Mouse (Mus musculus) CD4-positive, CD25-positive, alpha-beta regulatory T cell, adult 4 months (primary cell): Measurements from ENCODE around the gene Pycr1. TPM values are rescaled to one million over a fixed set of nuclear protein-coding genes. Genes with fewer than 3 reads are reported as not detected.
A peak's percentile ranks its signal among the peaks of the same experiment; 100 is the strongest.

Source experiments
- ATAC-seq: one replicate; pipeline ENCODE4 v1.8.0; 2017
- polyA plus RNA-seq, 2 experiments: library from polyadenylated mRNA; unstranded; fragments of 100-300 nt; shearing (Covaris generic); gene quantifications; one replicate each; pipeline ENCODE4 v1.2.1; 2017

The Pycr1 gene
- polyA plus RNA-seq, 2 experiments from 2014 or later: 1.5 to 1.8 TPM

DNA sequence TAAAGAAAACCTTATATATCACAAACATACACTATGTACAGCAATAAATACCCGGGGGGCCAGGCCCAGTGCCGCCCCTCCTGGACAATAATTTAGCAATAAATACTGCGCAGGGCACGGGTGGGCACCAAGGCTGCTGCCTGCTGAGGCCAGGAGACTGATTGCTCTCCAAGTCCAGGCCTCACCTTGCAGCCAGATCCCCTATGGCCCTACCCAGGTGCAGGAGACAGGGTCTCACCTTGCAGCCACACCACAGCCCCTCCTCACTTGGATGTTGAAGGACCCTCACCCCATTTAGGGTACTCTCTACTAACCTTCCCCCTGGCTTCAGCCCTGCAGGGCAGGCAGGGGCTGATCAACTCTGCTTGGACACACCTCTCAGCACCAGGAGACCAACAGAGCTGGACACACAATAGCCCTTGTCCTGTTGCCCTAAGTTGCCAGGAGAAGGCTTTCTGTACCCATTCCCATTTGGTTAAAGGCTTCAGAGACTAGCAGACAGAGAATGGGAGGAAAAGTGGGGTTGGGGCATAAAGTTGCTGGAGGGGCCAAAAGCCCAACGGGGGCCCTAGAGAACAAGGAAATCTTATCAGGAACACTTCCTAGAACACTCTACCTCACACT, 18.3 kb downstream of the Pycr1 start, which contains the start of gene Sirt7:
Gene Sirt7 (minus strand): TSS at position 89 of the 624 bp plus-strand sequence.
- no peak for ATAC-seq

DNA sequence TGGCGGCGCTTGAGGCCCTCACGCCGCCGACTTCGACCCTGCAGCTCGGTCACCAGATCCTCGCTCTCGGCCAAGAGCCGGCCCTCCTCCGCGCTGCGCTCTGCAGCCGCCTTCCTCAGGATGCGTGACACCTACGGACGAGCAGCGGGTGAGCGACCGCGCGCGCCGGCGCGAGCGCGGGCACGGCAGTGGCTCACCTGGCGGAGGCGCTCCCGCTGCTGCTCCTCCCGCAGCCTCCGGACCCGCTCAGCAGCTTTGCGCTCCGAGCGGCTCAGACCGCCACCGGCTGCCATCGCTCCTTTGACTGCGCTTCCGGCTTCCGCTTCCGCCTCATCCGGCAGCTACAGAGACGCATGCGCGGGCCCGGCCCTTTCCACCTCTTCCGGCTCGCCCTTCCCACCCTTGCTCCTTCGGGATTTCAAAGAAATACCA, 18.9 kb downstream of the Pycr1 start:
- peak; percentile 69 for ATAC-seq

DNA sequence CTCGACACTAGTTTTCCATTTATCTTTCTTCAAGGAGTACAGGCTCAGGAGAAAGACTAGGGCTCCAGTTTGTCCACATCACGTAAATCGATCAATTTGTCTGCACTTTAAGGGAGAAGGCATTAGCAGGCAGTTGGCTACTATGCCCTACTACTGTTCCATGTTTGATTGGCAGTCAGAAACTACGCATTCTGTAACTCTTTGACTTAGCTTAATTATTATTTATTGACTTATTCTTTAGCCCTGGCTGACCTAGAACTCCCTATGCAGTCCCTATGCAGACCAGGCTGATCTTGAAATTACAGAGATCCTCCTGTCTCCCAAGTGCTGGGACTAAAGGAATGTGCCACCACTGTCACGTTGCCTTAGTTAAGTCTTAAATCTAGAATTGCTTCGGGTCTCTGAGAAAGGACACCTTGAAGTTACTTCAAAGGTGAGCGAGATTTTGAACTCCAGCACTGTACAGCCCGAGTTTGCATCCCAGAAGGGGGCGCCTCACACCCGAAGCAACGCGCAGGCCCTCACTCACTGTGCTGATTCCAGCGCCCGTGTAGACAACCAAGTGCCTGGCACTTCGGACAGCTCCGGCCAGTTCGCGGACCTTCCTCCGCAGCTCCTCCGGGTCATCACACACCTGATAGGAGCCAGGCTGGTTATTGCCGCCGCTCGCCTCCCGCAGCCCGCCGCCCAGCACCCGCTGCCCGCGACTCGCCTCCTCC, 19.4 kb downstream of the Pycr1 start:
- ATAC-seq: peak; percentile 46

DNA sequence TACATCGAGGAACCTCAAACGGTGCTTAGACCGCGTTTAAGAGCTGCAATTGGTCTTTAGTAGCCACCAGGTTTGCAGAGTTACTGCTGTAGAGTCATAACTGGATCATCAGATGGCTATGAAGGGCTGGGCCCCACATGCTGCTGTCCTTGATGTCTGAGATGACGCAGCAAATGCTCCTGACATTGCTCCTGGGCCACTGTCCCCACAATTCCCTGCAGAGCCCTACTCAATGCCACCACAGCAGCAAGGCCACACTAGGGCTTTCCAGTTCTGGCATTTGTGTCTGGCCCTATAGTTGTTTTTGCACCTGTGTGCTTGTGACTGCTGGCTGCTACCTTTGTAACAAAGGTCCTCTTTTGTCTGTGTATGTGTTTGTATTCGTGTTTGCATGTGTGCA, 20.8 kb downstream of the Pycr1 start:
- ATAC-seq: no peak

DNA sequence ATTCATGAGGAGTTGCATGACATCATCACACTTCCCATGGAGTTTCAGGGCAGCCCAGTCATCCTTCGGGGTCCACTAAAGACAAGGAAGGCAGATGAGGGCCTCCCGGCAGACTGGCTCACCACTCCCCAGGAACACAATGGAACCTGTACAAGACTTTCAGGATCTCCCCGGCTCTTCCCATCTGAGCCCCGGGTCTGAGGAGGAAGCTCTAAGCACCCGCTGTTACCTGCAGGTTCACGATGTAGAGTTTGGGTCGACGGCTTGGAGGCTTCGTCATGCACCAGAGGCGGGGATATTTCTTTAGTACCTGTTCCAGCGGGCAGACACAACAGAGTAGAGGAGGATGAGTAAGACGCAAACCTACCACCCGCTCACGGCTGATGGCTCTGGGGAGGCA, 23.4 kb downstream of the Pycr1 start:
- ATAC-seq: no peak

DNA sequence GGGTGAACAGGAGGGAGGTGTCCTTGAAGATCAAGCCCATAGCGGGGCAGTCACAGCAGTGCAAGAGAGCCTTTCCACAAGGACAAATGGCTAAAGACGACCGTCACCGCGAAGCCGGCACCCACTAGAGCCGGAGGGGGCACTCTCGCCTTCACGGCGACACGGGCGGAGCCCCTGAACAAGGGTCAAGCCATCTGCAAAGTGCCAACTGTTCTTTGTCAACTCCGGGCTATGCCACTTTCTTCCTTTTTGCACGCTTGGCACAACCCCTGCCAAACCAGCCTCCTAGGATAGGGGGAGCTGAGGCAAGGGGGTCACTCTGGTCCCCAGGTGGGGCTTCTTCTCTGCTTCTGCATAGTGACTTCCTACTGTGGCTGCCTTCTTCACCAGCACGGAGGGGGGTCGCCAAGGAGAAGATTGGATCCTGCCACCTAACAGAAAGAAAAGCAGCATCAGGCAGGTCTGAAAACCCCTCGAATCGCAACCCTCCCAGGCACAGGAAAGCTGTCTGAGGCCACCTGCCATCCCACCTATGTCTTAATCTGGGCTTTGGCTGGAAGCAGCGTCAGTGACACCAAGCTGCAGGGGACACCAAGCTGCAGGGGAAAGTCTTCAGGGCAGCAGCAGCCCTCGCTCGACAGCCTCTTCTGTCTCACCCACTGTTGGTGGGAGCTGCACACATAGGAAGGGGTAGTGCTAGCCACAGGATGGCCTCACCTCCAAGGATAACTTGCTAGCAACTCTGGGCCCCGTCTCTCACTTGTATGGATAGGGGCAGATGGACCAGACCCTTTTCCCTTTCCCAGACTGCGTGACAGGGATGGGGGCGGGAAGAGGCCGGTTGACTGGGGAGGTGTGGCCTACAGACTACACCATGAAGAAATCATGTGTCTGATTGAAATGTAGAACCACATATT, 24.7 kb downstream of the Pycr1 start:
- ATAC-seq: no peak

DNA sequence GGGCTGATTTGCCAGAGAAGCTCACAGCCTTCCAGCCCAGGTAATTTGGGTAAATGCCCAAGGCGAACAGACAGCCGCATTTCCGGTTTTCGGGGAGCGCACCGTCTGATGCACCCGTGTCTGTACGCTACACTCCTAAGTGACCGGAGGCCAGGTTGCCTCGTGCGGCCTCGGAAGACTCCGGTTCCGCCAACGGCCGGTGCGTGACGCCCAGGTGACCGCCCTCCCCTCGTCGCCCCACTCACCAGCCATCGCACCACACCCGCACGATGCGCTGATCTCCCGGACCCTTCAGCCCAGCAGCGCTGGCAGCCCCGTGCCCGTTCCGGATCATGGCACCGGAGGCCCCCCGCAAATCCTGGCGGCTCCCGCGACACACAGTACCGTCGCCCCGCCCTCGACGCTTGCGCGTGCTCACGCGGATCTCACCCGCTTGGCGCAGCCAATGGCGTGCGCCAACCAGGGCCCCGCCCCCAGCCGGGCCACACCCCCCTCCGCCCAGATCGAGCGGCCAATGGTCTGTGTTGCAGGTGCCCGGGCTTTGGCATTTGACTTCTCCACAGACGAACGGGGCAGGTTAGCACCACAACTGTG, 26.0 kb downstream of the Pycr1 start, which contains the start of gene Pcyt2:
Gene Pcyt2 (minus strand): TSS at position 418 of the 594 bp plus-strand sequence.
- peak; percentile 93 for ATAC-seq

DNA sequence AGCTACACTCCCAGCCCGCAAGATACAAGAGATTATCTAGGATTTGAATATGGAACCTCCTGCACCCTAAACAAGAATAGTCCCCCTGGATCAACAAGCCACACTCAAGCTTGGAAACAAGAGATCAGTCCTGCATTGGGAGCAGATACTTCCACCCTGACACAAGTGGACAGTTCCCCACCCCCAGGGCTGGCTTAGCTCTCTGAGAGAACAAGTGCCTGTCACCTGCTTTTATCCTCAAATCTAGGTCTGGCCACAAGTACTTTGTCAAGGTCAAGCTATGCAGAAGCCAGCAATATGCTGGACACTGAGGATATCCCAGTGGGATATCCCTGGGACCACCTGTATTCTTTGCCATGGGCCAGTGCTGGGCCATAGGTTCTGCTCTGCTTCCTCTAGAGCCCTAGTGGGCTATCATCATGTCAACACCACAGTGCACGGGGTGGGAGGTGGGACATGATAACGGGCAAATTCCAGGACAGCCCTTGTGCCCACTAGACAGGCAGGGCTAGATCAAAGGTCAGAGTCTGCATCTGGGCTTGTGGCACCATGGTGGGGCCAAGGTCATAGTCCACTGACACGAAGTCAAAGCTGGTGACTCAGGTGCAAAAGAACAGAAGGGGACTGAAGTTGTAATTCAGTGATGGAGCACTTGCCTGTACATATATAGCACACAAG, 26.8 kb downstream of the Pycr1 start:
- no peak for ATAC-seq

DNA sequence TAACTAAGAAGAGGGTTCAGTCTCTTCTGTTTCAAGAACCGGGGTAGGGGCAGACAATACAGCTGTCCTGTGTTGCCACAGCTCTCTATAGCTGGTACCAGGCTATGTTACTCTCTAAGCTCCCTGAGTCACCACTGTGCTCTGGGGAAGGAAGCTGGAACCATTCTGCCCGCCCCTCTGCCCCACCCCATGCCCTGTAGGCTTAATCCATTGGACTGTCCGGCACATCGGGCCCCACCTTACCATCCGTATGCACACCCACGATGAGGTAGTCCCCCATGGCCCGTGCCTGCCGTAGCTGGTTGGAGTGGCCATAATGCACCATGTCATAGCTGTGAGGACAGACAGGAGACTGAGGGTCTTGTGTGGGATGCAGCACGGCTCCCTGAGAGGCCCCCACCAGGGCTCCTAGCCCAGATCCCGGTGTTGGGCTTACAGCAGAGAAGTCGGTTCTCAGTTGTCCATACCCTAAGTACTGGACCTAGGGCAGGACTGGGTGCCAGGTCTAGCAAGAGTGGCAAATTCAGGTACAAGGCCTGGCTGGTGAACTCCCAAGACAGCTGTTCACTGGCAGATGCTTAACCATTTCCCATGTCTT, 27.9 kb downstream of the Pycr1 start:
- no peak for ATAC-seq

DNA sequence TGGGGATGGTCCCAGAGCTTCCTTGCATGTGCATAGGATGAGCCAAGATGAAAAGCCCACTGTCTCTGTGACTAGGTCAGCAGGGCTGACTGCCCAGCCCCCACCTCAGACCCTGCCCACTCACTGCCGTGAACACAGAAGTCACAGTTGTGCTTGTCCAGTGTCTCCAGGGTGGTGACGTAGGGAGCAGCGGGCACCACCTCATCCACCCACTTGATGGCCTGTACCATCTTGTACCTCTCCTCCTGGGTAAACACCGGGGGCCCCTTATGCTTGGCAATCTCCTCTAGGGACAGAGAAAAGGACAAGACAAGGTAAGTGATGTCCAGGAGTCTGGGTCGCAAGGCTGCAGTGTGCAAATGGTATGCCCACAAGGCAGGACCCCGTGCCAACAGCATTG, 28.4 kb downstream of the Pycr1 start:
- no peak for ATAC-seq

DNA sequence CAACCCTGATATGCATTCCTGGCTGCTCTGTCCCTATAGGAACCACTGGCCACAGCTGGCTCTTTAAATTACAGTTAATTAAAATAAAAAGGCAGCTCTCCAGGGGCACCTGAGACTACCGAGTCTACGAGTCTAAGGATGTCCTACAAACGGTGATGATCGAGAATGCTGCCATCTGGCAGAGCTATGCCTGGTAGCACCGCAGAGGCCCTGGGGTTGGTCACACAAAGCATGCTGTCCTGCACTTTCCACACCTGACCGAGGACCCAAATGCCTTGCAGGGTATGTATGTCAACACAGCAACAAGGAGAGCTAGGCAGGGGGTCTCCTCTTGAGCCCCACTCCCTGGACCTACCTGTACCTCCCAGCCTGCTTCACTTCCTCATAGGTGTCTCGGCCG, 29.6 kb downstream of the Pycr1 start:
- ATAC-seq: no peak

DNA sequence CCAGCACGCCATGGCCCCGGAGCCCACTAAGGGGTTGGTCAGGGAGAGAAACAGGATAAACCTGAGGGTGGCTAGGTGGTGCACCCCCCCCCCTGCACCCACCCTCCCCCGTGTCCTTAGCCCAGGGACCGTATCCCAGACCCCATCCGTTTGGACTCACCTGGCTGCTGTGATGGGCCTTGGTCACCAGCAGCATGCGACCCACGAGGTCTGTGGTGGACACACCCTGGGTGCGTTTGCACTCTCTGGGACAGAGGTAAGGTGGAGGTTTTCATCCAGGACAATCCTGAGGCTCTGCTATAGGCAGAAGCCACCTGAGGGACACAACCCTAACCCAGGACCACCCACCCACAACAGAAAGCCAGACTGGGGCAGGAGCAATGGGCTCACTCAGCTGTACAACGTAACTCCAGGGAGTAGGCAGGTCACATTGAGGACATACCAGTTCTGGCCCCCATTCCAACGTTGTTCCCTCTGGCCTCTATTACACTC, 30.0 kb downstream of the Pycr1 start:
- ATAC-seq: no peak

DNA sequence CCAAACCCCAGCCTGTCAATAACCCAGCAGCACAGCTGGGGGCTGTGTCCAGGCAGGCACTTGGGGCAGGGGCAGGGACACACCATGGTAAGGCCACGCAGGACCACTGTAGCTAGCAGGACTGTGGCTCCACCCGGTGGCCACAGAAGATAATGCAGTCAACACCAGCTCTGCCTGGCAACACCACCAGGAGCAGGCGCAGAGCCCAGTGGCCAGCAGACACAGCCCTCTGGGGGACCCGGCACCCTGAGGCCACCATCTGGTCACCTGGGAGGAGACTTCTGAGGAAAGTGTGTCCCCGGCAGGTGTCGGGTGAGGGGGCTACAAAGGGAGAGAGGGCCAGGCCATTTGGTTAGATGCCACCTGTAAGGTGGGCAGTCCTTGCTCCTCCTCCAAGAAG, 30.8 kb downstream of the Pycr1 start:
- ATAC-seq: peak; percentile 41

DNA sequence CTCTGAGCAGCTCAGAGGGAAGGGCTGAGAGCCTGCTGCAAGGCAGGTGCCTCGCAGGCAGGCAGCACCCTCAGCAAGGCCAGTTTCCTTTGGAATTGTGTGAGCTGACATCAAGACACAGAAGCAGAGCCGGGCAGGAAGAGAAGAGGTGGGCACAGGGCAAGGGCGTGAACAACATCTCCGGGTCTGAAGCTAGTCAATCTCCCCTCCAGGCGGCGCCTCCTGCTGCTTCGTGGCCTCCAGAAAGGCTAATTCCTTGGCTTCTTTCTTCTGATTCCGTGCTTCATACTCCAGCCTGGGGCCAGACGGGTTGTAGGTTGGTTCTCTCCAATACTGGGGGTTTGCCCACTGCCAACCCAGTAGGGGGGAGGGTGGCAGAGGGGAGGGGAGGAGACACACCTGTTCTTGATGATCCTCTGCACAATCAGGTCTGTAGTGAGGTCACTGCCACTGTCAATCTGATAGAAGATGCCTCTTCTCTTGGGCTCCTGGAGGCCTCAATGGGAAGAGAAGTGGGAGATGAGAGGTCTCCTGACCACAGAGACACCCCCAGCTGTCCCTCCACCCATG, 33.0 kb downstream of the Pycr1 start:
- no peak for ATAC-seq

DNA sequence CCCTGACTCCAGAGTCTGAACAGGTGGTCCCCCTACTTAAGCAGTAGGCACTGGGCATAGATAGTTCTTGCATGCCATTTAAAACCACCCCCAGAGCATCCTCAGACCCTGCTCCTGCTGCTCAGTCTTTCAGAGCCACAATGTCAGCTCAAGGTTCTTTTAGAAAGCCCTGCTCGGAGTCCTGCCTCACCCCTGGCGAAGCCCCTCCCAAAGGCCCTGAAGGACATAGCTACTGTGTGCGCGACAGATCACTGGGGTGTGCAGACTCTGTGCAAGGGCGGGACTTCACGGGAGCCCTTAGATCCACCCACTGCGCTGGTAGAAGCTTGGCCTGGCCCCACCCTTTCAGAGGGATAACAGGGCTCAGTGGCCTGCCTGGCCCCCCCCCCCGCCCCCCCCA, 34.3 kb downstream of the Pycr1 start:
- no peak for ATAC-seq

DNA sequence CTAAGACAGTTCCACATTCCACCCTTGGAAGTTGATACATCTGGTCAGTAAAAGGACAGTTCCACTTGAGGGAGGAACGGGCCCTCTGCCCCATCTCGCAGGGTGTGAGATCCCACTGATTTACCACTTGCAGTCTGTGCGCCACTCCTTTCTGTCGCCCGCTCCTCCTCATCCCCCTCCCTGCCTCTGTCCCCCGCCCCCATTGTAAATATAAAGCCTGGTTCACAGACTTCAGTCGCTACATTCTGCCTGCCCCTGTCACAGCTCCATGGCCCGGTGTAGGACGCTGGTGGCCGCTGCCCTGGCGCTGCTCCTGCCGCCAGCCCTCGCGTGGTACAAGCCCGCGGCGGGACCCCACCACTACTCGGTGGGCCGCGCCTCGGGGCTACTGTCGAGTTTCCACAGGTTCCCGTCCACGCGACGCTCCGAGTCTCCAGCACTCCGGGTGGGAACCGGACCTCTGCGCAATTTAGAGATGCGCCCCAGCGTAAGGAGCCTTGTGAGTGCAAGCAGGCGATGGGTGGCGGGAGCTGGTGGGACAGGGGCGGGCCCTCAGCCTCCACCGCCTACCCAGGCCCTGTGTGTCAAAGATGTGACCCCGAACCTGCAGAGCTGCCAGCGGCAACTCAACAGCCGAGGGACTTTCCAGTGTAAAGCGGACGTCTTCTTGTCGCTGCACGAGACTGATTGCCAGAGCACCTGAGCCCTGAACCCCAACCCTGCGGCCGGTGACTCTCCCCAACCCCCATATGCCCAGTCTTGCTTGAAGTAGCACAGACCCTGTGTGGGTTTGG, 35.1 kb downstream of the Pycr1 start, which contains the start of gene Npb:
Gene Npb (plus strand): TSS at position 237 of the 794 bp plus-strand sequence.
- no peak for ATAC-seq

DNA sequence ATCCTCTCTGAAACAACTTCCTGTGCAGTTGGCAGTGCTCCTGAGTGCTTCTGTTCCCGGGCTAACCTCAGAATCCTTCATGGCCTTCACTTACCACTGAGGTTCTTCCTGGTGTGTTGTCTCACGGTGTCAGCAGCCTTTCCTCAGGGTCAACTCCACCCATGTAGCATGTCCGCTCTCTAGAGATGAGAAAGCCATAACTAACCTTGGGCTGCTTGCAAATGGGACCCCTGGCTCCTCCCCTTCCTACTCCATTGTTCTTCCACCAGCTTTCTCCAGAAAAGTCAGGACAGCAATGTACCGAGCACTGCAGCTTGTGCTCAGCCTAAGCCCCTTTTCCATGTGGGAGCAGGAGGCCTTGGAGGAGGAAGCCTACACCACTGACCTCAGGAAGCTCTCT, 36.8 kb downstream of the Pycr1 start:
- no peak for ATAC-seq

DNA sequence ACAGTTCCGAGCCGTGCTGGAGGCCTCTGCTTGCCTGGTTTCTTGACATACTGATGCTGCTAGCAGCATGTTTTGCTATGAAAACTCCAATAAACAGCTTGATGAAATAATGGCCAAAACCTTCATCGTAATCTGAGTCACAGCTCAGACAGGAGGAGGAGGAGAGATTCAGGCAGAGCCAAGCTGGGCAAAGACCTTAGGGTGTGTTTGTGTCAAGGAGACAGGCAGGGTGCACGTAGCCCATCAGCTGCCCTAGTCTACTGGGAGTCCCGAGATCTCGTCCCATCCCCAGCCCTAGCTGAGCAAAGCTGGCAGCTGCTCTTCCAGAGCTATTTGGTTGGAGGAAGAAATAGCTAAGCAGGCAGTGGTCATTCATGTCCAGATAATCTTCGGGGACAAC, 37.9 kb downstream of the Pycr1 start:
- ATAC-seq: no peak

DNA sequence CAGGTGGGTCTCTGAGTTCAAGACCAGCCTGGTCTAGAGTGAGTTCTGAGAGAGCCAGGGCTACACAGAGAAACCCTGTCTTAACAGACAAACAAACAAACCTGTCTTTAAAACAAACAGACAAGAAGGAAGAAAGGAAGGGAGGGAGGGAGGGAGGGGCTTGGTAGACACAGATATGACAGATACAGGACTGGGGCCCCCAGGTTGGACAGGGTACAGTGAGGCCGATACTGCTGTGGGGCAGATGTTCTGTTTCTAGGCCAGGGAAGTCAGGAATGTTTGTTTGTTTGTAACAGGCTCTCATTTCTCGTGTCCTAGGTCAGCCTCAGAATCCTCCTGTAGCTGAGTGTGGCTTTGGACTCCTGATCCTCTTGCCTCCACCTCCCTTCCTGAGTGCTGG, 40.0 kb downstream of the Pycr1 start:
- ATAC-seq: no peak

DNA sequence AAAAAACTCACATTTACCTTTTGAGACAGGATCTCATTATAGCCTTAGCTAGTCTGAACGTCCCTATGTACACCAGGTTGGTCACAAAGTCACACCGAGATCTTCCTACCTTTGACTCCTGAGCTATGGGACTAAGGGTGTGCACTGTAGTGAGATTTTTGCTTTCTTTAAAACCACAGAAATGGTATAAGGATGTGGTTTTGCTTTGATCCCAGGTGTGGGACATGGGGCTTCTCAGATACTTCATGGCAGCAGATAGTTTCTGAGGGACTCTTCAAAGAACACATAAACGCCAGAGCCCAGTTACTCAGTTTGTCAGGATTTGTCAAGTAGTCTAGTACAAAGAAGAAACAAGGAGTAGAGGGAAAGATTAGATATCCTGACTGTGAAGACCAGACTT, 42.9 kb downstream of the Pycr1 start:
- ATAC-seq: peak; percentile 44
